ENCODE assay signal across 21 mouse cellular contexts in the genomic region with DNA sequence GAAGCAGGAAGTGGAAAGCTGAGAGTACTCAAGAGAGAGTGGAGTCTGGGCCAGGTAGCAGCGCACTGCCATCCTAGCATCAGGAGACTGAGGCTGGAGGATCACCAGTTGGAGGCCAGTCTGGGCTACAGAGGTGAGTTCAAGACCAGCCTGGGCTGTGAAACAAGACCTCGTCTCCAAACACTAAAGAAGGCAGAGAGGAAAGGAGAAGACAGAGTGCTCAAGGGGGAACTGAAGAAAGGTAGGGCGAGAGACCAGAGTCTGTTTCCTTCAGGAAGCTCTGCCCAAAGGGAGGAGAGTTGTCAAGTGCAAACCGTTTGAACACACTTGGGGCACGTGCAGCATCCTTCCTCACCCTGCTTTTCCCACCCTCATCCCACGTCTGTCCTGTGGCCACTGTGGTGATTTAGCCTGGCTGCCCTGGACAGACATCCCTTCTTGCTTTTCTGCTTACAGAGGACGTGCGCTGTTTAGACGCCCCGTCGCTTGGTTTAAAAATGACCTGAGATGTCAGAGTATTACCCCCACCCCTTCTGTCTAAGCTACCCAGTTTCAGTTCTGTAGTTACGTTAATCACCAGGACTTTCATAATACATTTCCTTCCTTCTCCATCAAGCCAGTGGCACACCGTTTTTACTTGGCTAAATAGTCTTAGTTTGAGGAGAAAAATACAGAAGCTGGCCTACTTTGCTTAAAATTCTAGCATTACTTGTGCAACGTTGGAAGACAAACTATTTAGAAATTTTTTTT.
A peak's percentile ranks its signal among the peaks of the same experiment; 100 is the strongest.
DNase-seq lines count a peak whose midpoint lies in the region; ATAC-seq and TF ChIP-seq lines count a peak whose summit lies in the region.
"Had no signal": no experiment of that assay in that cellular context is flagged by ENCODE, and none has a peak within 500 bp of the region (broad histone marks: within the 10 kb centered on the region; RNA-seq: fewer than 3 reads in every experiment).

No protein-coding gene starts in this region.

- ATAC-seq in common myeloid progenitor, adult 5-6 weeks (replicated peaks; ENCODE audit: low read depth, poor library complexity, severe bottlenecking): peak; percentile 57
- ATAC-seq in intestine, embryonic 15.5 days: no peak
- ATAC-seq: forebrain, postnatal 0 days; intestine, embryonic 16.5 days had no signal

- no peak overlapping the region for H3K4me2 ChIP-seq in intestine, embryonic 15.5 days (replicated peaks)
- H3K4me2 ChIP-seq: embryonic facial prominence, embryonic 12.5 days; hindbrain, embryonic 12.5 days; kidney, embryonic 15.5 days; limb, embryonic 12.5 days; lung, embryonic 14.5 days; neural tube, embryonic 12.5 days had no signal

- H3K27ac ChIP-seq in thymus, adult 2 months (ENCODE audit: control insufficient read depth, insufficient read depth, low read length): peak overlapping the region; percentile 22; the same call in 1 of the 2 replicates
- no peak overlapping the region for H3K27ac ChIP-seq in intestine, embryonic 15.5 days
- H3K27ac ChIP-seq: embryonic facial prominence, embryonic 12.5 days; hindbrain, embryonic 12.5 days; kidney, embryonic 15.5 days; layer of hippocampus, adult 2 months; limb, embryonic 12.5 days; neural tube, embryonic 12.5 days had no signal

- no peaks in the 10 kb centered on the region for H3K9me3 ChIP-seq in megakaryocyte, embryonic 14.5 days
- H3K9me3 ChIP-seq in intestine, embryonic 15.5 days: no peaks in the 10 kb centered on the region
- H3K9me3 ChIP-seq: embryonic facial prominence, embryonic 12.5 days; hindbrain, embryonic 12.5 days; kidney, embryonic 15.5 days; limb, embryonic 12.5 days; neural tube, embryonic 12.5 days had no signal

- intact Hi-C loops in left cerebral cortex, postnatal 25 days (cut with DNase I): no loop called here

- H3K4me1 ChIP-seq in thymus, adult 2 months (replicated peaks; ENCODE audit: control insufficient read depth, insufficient read depth, low read length): peaks cover 4% of the 10 kb centered on the region
- H3K4me1 ChIP-seq in megakaryocyte, embryonic 14.5 days: peaks cover 93% of the 10 kb centered on the region
- peaks cover 15% of the 10 kb centered on the region for H3K4me1 ChIP-seq in intestine, embryonic 15.5 days (replicated peaks)

- no peak overlapping the region for H3K9ac ChIP-seq in intestine, embryonic 15.5 days
- H3K9ac ChIP-seq: embryonic facial prominence, embryonic 12.5 days; forebrain, postnatal 0 days; hindbrain, embryonic 12.5 days; kidney, embryonic 15.5 days; limb, embryonic 12.5 days; lung, embryonic 14.5 days; neural tube, embryonic 12.5 days had no signal

- 78% methylated on average over 14 of the region's 14 CpGs for WGBS in thymus, adult 2 months
- 75% methylated on average over 14 of the region's 14 CpGs for WGBS in intestine, embryonic 15.5 days

- DNase-seq in thymus, adult 2 months: no peak
- no peak for DNase-seq in thymus, postnatal 10 days (ENCODE audit: low spot score in 2 of 2)
- no peak for DNase-seq in adrenal gland, postnatal 36 days
- DNase-seq in left cerebral cortex, postnatal 25 days (ENCODE audit: low spot score in 2 of 2): no peak
- DNase-seq: adrenal gland, adult 2 months; cerebellum, adult 2 months; forebrain, postnatal 0 days; gastrocnemius, postnatal 10 days; lung, embryonic 14.5 days; right cerebral cortex, postnatal 25 days; thymus, postnatal 14 days had no signal

- TF ChIP-seq CTCF in thymus, adult 2 months (IDR thresholded peaks at IDR 0.05; ENCODE audit: borderline replicate concordance, control insufficient read depth, extremely low read depth, insufficient read depth, low read length, poor library complexity): no peak

- no peaks in the 10 kb centered on the region for H3K36me3 ChIP-seq in thymus, adult 2 months (ENCODE audit: control insufficient read depth, insufficient read depth, low read length)
- peaks cover 90% of the 10 kb centered on the region for H3K36me3 ChIP-seq in megakaryocyte, embryonic 14.5 days (replicated peaks; ENCODE audit: low read length)
- H3K36me3 ChIP-seq in intestine, embryonic 15.5 days: no peaks in the 10 kb centered on the region
- H3K36me3 ChIP-seq: embryonic facial prominence, embryonic 12.5 days; neural tube, embryonic 12.5 days had no signal

- H3K4me3 ChIP-seq in thymus, adult 2 months (ENCODE audit: control insufficient read depth, insufficient read depth, low read length): no peak overlapping the region
- H3K4me3 ChIP-seq in megakaryocyte, embryonic 14.5 days (replicated peaks): peak overlapping the region; percentile 48
- H3K4me3 ChIP-seq in intestine, embryonic 15.5 days (replicated peaks): no peak overlapping the region
- H3K4me3 ChIP-seq: embryonic facial prominence, embryonic 12.5 days; hindbrain, embryonic 12.5 days; kidney, embryonic 15.5 days; layer of hippocampus, adult 2 months; limb, embryonic 12.5 days; neural tube, embryonic 12.5 days had no signal

- no peaks in the 10 kb centered on the region for H3K27me3 ChIP-seq in thymus, adult 2 months (ENCODE audit: control insufficient read depth, insufficient read depth, low read length)
- no peaks in the 10 kb centered on the region for H3K27me3 ChIP-seq in megakaryocyte, embryonic 14.5 days (replicated peaks)
- H3K27me3 ChIP-seq in intestine, embryonic 15.5 days (replicated peaks): no peaks in the 10 kb centered on the region
- H3K27me3 ChIP-seq: embryonic facial prominence, embryonic 12.5 days; hindbrain, embryonic 12.5 days; kidney, embryonic 15.5 days; limb, embryonic 12.5 days; neural tube, embryonic 12.5 days had no signal

- TF ChIP-seq POLR2A in thymus, adult 2 months (IDR thresholded peaks at IDR 0.05; ENCODE audit: control insufficient read depth, extremely low read depth, insufficient read depth, low read length, poor library complexity): no peak
